Mouse (Mus musculus): ENCODE data around the gene Gas2l1.

The Gas2l1 gene

DNA sequence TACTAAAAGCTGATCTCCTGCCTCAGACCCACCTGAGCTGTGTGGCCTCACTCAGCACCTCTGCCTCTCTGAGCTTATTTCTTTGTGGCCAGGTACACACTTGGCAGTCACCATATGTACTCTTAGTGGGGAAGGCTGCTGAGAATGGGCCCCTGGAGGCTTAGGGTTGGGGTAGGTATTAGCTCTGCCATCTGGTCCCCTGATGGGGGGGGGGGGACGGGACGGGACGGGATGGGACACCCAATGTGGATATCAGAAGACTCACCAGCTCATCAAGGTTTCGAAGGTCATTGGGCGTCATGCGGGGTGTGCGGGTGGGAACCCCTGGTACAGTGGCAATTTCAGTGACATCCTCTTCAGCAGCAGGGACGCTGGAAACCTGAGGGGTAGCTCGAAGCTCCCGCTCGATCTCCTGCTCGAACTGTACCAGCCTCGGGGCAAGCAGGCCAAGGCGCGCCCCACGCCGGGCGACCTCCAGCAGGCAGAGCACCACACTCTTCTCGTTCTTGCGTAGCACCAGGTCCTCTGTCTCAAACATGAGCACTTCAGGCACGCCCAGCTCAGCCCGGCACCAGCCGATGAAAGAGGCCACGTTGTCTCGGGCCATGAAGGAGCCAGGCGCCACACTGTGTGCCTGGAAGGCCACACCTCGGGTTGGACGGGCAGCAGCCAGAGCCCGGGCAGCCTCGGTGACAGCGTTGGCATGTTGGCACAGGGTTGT, 1.4 kb downstream of the Gas2l1 start:
- no peak for DNase-seq

- no peak for DNase-seq
Measured at GRCm38 (mm10) chr11:5062860-5063505, 2.1 kb downstream of the Gas2l1 start.

GRCm38 (mm10) chr11:5062326-5062725, 2.8 kb downstream of the Gas2l1 start:
- DNase-seq, result no peak

DNA sequence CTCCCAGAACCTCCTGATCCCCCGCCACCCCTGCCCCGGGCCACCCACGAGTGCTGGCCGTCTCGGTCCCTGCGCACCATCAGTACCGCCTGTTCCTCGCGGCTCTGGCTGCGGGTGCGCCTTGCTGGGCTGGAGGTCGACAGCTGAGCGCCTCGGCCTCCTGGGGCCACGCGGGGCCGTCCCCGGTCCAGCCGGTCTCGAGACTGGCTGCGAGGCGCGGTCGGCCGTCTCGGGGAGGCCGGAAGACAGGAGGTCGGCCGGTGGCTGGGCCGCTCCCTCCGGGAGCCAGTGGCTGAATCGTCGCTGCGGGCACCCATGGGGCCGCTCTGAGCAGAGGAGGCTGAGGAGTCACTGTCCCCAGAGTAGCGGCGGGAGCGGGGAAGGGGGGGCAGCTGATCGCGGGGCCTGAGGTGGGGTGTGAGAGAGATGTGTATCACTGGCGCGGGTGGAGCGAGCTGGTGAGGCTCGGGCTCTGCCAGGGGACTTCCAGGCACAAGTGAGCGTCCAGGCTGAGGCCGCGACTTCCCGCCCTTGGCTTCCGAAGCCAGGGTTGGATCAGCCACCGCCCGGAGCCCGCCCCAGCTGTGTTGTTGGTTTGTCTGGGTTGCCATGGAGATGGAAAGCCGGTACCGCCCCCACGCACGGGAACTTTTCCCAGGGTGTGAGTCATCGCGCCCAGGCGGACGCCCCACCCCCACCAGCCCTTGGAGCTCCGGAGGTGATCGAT, 3.6 kb downstream of the Gas2l1 start:
- DNase-seq, result peak; percentile 56

DNA sequence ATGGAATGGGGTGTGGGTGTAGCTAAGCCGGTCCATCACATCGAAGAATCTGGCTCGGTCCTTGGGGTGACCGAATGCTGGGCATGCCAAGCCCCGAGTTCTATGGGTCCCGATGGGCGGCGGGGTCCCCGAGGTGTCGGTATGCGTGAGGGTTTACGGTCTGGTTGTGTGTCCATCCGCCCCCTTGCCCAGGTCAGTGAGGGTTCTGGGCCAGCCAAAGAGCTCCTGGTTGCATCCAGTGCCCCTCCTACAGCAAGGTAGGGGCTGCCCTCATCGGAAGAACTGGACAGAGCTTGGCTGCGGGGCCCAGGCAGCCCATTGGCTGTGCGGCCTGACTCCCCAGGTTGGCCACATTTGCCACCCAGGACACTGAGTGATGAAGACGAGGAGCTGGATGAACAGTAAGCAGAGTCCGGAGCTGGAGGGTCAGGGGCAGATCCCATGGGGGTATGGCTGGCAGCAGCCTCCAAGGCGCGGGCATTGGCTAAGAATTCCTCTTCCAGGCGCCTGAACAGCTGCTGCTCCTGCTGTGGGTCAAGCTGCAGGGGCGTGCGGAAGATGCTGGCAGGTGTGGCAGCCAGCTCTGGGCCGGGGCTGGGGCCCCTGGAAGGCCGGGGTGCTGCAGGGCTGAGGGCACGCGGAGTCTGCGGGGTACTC, 4.2 kb downstream of the Gas2l1 start:
- no peak for DNase-seq

DNA sequence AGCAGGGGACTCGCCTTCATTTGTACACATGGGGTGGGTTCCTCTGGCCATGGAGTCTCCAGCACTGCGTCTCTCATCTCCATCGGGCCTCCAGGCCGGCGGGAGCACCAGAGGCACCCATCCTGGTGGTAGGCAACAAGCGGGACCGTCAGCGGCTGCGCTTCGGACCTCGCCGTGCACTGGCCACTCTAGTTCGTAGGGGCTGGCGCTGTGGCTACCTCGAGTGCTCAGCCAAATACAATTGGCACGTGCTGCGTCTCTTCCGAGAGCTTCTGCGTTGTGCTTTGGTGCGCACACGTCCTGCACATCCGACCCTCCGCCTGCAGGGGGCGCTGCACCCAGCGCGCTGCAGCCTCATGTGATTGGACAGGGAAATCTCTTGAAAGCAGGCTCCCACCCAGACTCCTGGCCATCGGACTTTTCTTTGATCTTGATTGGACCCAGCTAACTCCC, 5.4 kb downstream of the Gas2l1 start:
- DNase-seq, result no peak

GRCm38 (mm10) chr11:5059230-5059629, 5.9 kb downstream of the Gas2l1 start:
- no peak for DNase-seq

DNA sequence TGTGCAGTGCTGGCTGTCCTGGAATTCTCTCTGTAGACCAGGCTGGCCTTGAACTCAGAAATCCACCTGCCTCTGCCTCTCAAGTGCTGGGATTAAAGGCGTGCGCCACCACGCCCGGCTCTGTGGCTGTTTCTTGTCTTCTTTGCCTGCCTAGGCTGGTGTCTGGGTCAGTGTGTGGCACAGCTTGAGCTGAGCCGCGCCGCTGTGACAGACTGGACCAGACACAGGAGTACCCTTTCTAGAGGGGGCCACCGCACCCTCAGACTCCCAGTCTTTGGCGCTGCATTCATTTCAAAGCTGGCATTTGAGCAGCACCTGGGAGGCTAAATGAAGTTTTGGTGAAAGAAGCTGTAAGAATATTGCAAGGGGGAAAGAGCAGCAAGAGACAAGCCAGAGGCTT, 6.3 kb downstream of the Gas2l1 start:
- DNase-seq, result no peak

- DNase-seq, result peak; percentile 45
Measured at GRCm38 (mm10) chr11:5057856-5058641, 7.1 kb downstream of the Gas2l1 start, which contains the start of gene Rasl10a. TSS of gene Rasl10a (plus strand) at chr11:5058128.

DNA sequence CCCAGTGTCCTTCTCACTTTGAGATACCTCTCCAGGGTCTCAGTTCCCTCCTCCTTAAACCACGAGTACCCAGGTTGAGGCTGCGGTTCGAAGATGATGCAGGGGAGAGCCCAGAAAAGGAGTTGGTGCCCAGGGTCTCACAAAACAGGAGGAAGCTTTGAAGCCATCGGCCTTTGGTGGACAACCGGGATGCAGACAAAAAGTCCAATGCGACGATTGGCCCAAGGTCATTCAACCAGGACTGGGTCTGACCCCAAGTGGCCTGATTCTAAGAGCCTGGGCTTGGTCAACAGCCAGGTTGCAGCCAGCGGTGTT, 7.6 kb downstream of the Gas2l1 start:
- DNase-seq, result no peak

DNA sequence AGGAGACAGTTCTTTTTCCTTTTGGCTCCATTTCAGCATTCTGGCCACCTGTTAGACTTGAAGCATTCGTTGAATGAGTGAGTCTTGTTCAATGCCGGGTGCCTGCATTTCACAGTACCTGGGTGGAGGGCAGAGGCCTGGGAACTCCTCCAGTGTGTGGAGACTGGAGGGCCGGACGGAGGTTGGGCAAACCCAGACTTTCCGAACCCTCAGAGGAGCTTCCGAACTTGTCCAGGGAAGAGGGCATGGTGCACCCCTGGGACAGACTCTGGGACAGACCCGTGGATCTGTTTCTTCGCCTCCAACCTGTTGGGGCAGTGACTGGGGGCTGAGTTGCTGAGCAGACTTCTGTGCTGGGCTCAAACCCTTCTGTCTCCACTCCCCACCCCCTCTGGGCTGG, 8.1 kb downstream of the Gas2l1 start:
- DNase-seq, result no peak

GRCm38 (mm10) chr11:5055945-5056938, 8.9 kb downstream of the Gas2l1 start:
- DNase-seq, result no peak

DNA sequence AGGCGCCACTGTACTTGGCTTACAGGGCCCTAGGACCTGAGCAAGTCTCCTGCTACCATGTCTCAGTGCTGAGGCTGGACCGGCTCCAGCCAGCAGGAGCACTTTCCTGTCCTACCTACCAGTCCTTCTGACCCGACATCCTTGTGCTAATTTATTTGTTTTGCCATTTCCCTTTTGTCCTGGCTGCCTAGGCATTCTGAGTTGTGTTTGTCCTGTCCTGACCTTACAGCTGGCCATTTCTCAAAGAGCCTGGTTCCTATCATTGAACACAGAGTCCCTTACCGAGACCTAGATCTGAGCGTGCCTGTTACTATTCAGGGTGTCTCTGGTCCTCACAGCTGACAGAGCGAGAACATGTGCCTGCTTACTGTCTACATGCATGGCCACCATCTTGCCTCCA, 10.3 kb downstream of the Gas2l1 start:
- no peak for DNase-seq

DNA sequence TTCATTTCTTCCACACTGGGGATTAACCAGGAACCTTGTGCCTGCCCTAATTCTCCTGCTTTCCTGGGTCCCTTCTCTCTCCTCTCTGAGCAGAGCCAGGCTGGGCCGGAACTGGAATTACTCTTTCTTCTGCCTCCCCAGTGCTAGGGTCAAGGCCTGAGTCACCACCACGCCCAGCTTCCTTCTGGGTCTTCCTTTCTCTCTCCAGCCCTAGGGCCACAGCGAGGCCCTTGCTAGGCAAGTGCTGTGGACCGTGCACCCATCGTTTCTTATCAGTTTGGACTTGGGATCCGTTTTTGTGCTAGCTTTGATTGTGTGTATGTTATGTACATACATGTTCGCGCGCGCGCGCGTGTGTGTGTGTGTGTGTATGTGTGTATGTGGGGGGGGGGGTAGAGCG, 11.0 kb downstream of the Gas2l1 start:
- no peak for DNase-seq

- no peak for DNase-seq
Measured at GRCm38 (mm10) chr11:5052200-5052854, 12.8 kb downstream of the Gas2l1 start.

DNA sequence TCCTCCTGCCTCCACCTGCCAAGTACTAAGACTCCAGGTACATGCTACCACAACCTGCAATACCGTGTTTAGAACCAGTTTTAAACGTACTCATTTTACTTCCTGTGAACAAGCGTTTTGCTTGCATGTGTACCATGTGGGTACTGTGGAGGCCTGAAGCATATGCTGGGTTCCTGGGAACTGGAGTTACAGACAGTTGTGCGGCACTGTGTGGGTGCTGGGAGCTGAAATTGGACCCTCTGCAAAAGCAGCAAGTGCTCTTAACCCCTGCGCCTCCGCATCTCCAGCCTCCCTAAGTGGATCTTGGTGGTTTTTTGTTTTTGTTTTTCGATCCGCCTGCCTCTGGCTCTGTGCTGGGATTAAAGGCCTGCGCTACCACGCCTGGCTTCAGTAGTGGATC, 13.5 kb downstream of the Gas2l1 start:
- no peak for DNase-seq

DNA sequence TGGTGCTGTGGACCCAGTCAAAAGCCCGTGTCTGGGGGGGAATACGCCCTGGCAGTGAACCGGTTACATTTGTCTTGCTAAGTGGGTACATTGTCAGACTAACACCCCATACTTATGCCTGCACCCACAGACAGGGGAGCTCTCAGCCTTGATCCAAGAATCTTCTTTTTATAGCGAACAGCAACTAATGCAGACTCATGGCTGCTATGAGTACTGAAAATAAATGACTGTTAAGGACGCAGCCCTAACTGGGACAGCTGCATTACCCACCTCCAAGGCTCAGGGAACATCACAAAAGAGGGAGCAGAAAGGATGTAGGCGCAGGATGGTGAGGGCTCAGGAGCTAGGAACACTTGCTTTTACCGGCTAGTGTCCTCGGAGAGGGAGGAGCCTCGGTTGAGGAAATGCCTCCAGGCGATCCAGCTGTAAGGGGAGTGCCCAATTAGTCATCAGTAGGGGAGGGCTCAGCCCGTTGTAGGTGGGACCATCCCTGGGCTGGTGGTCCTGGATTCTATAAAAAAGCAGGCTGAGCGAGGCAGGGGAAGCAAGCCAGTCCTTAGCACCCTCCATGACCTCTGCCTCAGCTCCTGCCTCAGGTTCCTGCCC, 18.7 kb downstream of the Gas2l1 start:
- DNase-seq, result no peak

GRCm38 (mm10) chr11:5042645-5043381, 22.3 kb downstream of the Gas2l1 start:
- DNase-seq, result no peak

DNA sequence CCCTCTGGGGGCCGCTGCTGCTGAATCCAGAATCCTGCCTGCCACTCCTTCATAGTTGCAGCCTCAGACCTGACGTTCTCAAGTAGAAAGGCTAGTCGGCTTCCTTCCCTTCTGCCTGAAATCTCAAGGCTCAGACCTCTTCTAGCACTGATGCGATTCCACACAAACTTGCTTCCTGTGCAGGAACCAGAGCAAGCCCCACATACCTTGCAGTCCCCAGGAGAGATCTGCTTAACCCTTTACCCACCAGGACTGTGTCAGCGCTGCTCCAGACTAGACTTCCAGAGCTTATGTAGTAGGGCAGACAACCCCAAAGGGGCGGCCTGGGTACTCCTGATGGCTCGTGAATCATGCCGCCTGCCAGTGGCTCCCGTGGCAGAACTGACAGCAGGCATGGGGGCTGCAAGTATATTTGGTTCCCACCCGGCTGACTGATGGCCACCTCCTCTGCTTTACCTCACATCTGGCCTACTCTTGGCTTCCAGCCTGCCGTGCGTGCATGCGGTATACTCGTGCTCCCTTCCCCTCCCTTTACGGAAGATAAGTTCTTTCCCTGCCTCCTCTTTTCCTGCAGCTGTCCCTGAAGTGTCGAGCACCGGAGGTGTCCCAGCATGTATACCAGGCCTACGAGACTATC, 23.9 kb downstream of the Gas2l1 start:
- no peak for DNase-seq
